Mouse (Mus musculus): Measurements from ENCODE around the gene Baiap2l2. TPM values are rescaled to one million over a fixed set of nuclear protein-coding genes. Genes with fewer than 3 reads are reported as not detected.
A peak's percentile ranks its signal among the peaks of the same experiment; 100 is the strongest.

The Baiap2l2 gene
- polyA plus RNA-seq, 1 experiment from 2014 or later: 7.3 TPM

DNA sequence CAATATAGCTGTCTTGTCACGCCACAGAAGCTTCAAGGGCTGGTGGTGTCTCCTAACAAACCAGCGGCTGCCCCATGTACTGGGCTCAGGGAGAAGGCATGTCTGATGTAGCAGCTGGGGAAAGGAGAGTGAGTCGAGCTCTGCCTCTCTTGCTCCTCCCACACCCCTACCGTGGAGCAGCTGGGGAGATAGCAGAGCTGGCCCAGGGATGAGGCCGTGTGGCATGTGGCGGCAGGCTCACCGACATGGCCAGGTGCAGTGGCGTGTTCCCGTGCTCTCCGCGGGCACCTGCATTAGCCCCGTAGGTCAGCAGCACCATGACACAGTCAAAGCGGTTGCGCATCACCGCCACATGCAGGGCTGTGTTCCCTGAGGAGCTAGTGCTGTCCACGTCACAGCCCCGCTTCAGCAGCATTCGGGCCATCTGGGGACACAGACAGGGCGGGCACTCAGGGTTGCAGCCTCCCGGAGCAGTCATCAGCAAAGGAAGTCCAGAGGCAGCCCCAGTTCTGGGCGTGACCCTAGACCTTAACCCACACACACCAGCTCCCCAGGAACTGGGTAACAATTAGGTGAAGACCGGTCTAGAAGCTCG, 20.8 kb upstream of the Baiap2l2 start:
- Histone ChIP-seq H3K4me1 (ENCODE audit: control insufficient read depth, insufficient read depth, low read length) (no peaks in the 10 kb centered on the region), H3K4me2 (ENCODE audit: low read depth, low read length) (no peak overlapping the region), H3K4me3 (replicated peaks; ENCODE audit: low read length) (no peak overlapping the region), H3K9me3 (replicated peaks; ENCODE audit: control insufficient read depth, low read length) (no peaks in the 10 kb centered on the region), H3K27me3 (ENCODE audit: control insufficient read depth, insufficient read depth, low read length) (no peaks in the 10 kb centered on the region), H3K27ac (ENCODE audit: low read length) (no peak overlapping the region), H3K9ac (ENCODE audit: low read length) (no peak overlapping the region), H3K36me3 (ENCODE audit: control insufficient read depth, insufficient read depth, low read length) (no peaks in the 10 kb centered on the region)
- 0 out of 2 replicates have a peak, but pooled peaks have one; percentile 21 for ATAC-seq (ENCODE audit: insufficient read depth, low FRiP score)
- 74% methylated on average over 23 of the region's 23 CpGs for WGBS

DNA sequence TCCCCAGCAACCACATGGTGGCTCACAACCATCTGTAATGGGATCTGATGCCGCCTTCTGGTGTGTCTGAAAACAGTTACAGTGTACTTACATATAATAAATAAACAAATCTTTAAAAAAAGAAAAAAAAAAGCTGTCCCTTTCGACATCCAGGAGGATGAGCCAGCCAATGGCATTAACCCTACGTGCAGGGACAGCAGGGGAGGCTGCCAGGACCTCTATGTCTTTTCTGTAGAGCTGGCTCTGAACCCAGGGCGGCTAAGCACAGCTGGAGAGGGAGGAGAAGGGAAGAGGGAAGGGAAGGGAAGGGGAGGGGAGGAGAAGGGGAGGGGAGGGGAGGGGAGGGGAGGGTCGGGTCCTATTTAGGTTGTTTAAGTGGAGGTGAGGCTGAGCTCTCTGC, 19.5 kb upstream of the Baiap2l2 start:
- no peak overlapping the region for H3K4me3 ChIP-seq (replicated peaks; ENCODE audit: low read length)
- H3K27ac ChIP-seq (ENCODE audit: low read length): no peak overlapping the region
- no peaks in the 10 kb centered on the region for H3K36me3 ChIP-seq (ENCODE audit: control insufficient read depth, insufficient read depth, low read length)
- H3K27me3 ChIP-seq (ENCODE audit: control insufficient read depth, insufficient read depth, low read length): no peaks in the 10 kb centered on the region
- no peak overlapping the region for H3K9ac ChIP-seq (ENCODE audit: low read length)
- H3K4me2 ChIP-seq (ENCODE audit: low read depth, low read length): no peak overlapping the region
- H3K9me3 ChIP-seq (replicated peaks; ENCODE audit: control insufficient read depth, low read length): no peaks in the 10 kb centered on the region
- no peak for ATAC-seq (ENCODE audit: insufficient read depth, low FRiP score)
- no peaks in the 10 kb centered on the region for H3K4me1 ChIP-seq (ENCODE audit: control insufficient read depth, insufficient read depth, low read length)
- 58% methylated on average over 4 of the region's 5 CpGs for WGBS

DNA sequence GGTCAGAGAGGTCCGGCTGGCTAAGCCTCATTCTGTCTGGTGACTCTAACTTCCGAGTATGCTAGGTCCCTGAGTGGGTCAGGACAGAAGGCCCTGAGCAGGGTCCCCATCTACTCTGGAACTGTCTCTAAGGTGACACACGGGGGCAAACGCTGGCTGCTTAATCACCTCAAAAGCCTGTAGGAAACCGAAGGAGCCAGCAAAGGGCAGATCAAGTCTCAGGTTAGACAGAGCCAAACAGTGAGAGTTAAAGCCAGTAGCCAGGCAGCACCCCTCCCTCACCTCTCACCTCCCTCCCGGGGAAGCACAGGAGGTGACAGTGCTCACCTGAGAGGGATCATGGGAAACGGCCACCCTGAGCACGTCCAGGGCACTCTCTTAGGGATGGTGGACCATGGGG, 18.4 kb upstream of the Baiap2l2 start:
- WGBS: 84% methylated on average over 8 of the region's 8 CpGs
- Histone ChIP-seq H3K27ac (ENCODE audit: low read length) (no peak overlapping the region), H3K36me3 (ENCODE audit: control insufficient read depth, insufficient read depth, low read length) (no peaks in the 10 kb centered on the region), H3K4me3 (replicated peaks; ENCODE audit: low read length) (no peak overlapping the region), H3K4me2 (ENCODE audit: low read depth, low read length) (no peak overlapping the region), H3K27me3 (ENCODE audit: control insufficient read depth, insufficient read depth, low read length) (no peaks in the 10 kb centered on the region), H3K4me1 (ENCODE audit: control insufficient read depth, insufficient read depth, low read length) (no peaks in the 10 kb centered on the region), H3K9me3 (replicated peaks; ENCODE audit: control insufficient read depth, low read length) (no peaks in the 10 kb centered on the region), H3K9ac (ENCODE audit: low read length) (no peak overlapping the region)
- ATAC-seq (ENCODE audit: insufficient read depth, low FRiP score): no peak

DNA sequence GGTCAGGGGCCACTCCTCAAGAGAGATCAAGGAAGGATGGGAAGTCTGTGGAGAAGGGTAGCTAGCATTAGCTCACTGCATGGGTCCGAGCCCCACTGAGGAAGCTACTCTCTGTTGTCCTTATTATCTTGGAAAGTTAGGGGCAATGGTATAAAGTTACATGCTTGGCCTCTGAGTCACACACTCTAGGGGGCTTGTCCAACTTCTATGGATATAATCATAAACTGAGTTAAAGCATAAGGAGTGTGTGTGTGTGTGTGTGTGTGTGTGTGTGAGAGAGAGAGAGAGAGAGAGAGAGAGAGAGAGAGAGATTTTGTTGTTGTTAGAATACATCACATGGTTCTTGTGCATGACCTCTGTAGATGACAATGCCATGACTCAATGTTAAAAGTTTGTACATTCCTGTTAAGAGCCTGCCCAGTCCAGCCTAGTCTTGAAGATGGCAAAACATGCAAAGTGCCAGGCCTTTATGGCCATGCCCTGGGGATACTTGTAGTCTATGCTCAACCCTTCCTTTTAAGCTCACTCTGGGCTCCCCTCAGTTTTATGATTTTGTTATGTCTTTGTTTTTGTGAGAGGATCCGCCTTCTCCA, 14.3 kb upstream of the Baiap2l2 start:
- no peaks in the 10 kb centered on the region for H3K27me3 ChIP-seq (ENCODE audit: control insufficient read depth, insufficient read depth, low read length)
- WGBS: 77% methylated on average over 2 of the region's 2 CpGs
- no peak overlapping the region for H3K4me2 ChIP-seq (ENCODE audit: low read depth, low read length)
- no peak overlapping the region for H3K27ac ChIP-seq (ENCODE audit: low read length)
- no peaks in the 10 kb centered on the region for H3K4me1 ChIP-seq (ENCODE audit: control insufficient read depth, insufficient read depth, low read length)
- H3K36me3 ChIP-seq (ENCODE audit: control insufficient read depth, insufficient read depth, low read length): no peaks in the 10 kb centered on the region
- ATAC-seq (ENCODE audit: insufficient read depth, low FRiP score): no peak
- H3K4me3 ChIP-seq (replicated peaks; ENCODE audit: low read length): no peak overlapping the region
- H3K9me3 ChIP-seq (replicated peaks; ENCODE audit: control insufficient read depth, low read length): no peaks in the 10 kb centered on the region
- no peak overlapping the region for H3K9ac ChIP-seq (ENCODE audit: low read length)

DNA sequence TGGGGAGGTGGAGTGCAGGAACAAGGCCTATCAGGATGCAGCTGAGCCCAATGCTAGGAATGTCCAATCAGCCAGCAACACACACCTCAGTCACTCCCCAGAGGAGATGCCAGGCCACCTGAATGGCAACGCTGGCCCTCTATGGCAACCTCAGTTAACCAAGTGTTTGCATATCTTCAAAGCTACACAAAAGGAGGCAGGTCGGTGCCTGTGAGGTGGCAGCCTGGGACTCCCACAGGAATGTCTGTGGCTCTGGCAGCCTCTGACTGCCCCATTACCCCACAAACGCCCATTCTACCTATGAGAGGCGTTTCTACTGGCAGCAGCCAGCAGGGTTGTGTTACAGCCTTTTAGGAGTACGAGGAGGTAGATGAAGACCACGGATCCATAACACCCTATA, 13.2 kb upstream of the Baiap2l2 start:
- WGBS: 66% methylated on average over 6 of the region's 6 CpGs
- Histone ChIP-seq H3K4me1 (ENCODE audit: control insufficient read depth, insufficient read depth, low read length) (no peaks in the 10 kb centered on the region), H3K4me2 (ENCODE audit: low read depth, low read length) (no peak overlapping the region), H3K9me3 (replicated peaks; ENCODE audit: control insufficient read depth, low read length) (no peaks in the 10 kb centered on the region), H3K4me3 (replicated peaks; ENCODE audit: low read length) (no peak overlapping the region), H3K36me3 (ENCODE audit: control insufficient read depth, insufficient read depth, low read length) (no peaks in the 10 kb centered on the region), H3K27me3 (ENCODE audit: control insufficient read depth, insufficient read depth, low read length) (no peaks in the 10 kb centered on the region), H3K27ac (ENCODE audit: low read length) (no peak overlapping the region), H3K9ac (ENCODE audit: low read length) (no peak overlapping the region)
- ATAC-seq (ENCODE audit: insufficient read depth, low FRiP score): no peak

DNA sequence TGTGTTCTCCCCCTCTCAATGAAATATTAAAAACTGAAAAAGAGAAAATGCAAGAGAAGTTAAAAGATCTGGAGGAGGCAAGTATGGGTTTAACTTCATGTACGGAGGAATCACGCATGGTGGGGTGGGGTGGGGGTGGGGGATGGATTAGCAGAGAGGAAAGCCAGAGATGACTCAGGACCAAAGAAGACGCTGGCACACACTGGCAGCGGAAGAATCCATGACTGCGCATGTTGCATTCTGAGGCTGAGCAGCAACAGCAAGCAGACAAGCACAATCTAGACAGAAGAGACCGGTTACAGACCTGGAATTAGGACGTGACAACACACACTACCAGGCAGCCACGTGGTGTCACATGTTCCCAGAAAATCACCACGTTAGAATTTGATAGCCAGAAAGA, 7.4 kb upstream of the Baiap2l2 start:
- no peak overlapping the region for H3K4me3 ChIP-seq (replicated peaks; ENCODE audit: low read length)
- ATAC-seq (ENCODE audit: insufficient read depth, low FRiP score): no peak
- no peaks in the 10 kb centered on the region for H3K27me3 ChIP-seq (ENCODE audit: control insufficient read depth, insufficient read depth, low read length)
- H3K9me3 ChIP-seq (replicated peaks; ENCODE audit: control insufficient read depth, low read length): no peaks in the 10 kb centered on the region
- WGBS: 84% methylated on average over 9 of the region's 9 CpGs
- no peak overlapping the region for H3K9ac ChIP-seq (ENCODE audit: low read length)
- H3K4me2 ChIP-seq (ENCODE audit: low read depth, low read length): no peak overlapping the region
- H3K4me1 ChIP-seq (ENCODE audit: control insufficient read depth, insufficient read depth, low read length): no peaks in the 10 kb centered on the region
- H3K27ac ChIP-seq (ENCODE audit: low read length): no peak overlapping the region
- H3K36me3 ChIP-seq (ENCODE audit: control insufficient read depth, insufficient read depth, low read length): no peaks in the 10 kb centered on the region

DNA sequence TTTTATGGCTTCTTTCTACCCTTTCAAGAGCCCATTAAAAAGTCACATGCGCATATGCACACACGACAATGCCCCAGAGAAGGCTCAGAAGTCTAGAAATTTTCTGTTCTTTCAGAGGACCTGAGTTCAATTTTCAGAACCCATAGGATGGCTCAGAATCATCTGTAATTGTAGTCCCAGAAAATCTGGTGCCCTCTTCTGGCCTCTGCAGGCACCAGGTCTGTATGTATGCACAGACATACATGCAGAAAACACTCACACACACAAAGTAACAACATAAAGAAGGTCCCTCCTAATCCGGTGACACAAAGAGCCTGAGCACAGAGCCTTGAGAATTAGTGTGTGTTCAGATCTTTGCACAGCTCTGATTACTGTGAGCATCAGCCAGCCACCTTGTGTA, 5.0 kb upstream of the Baiap2l2 start:
- no peak for ATAC-seq (ENCODE audit: insufficient read depth, low FRiP score)
- H3K4me1 ChIP-seq (ENCODE audit: control insufficient read depth, insufficient read depth, low read length): no peaks in the 10 kb centered on the region
- WGBS: 78% methylated on average over 3 of the region's 3 CpGs
- no peak overlapping the region for H3K27ac ChIP-seq (ENCODE audit: low read length)
- no peak overlapping the region for H3K9ac ChIP-seq (ENCODE audit: low read length)
- no peaks in the 10 kb centered on the region for H3K27me3 ChIP-seq (ENCODE audit: control insufficient read depth, insufficient read depth, low read length)
- H3K4me2 ChIP-seq (ENCODE audit: low read depth, low read length): no peak overlapping the region
- H3K9me3 ChIP-seq (replicated peaks; ENCODE audit: control insufficient read depth, low read length): no peaks in the 10 kb centered on the region
- no peaks in the 10 kb centered on the region for H3K36me3 ChIP-seq (ENCODE audit: control insufficient read depth, insufficient read depth, low read length)
- H3K4me3 ChIP-seq (replicated peaks; ENCODE audit: low read length): no peak overlapping the region

DNA sequence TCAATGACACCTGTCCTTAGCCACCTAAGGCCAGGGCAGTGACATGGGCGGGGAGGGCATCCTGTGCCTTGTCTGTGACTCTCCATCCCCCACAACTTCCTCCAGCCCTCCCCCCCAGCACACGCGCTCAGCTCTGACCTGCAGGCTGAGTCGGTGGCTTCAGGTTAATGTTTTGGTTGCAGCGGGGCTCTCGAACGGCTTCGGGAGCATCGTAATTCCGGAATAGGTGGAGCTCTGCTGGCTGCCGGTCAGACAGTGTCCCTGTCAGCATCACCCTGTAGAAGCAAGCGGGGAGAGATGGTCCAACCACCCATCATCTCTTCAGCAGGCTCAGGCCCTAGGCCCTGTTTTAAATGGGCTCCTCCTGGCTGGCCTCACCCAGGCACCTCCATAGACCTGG, 4.1 kb upstream of the Baiap2l2 start:
- no peak overlapping the region for H3K4me3 ChIP-seq (replicated peaks; ENCODE audit: low read length)
- no peaks in the 10 kb centered on the region for H3K36me3 ChIP-seq (ENCODE audit: control insufficient read depth, insufficient read depth, low read length)
- no peaks in the 10 kb centered on the region for H3K4me1 ChIP-seq (ENCODE audit: control insufficient read depth, insufficient read depth, low read length)
- no peak overlapping the region for H3K4me2 ChIP-seq (ENCODE audit: low read depth, low read length)
- no peak overlapping the region for H3K9ac ChIP-seq (ENCODE audit: low read length)
- no peak for ATAC-seq (ENCODE audit: insufficient read depth, low FRiP score)
- 78% methylated on average over 12 of the region's 12 CpGs for WGBS
- H3K27me3 ChIP-seq (ENCODE audit: control insufficient read depth, insufficient read depth, low read length): no peaks in the 10 kb centered on the region
- H3K9me3 ChIP-seq (replicated peaks; ENCODE audit: control insufficient read depth, low read length): no peaks in the 10 kb centered on the region
- H3K27ac ChIP-seq (ENCODE audit: low read length): no peak overlapping the region

DNA sequence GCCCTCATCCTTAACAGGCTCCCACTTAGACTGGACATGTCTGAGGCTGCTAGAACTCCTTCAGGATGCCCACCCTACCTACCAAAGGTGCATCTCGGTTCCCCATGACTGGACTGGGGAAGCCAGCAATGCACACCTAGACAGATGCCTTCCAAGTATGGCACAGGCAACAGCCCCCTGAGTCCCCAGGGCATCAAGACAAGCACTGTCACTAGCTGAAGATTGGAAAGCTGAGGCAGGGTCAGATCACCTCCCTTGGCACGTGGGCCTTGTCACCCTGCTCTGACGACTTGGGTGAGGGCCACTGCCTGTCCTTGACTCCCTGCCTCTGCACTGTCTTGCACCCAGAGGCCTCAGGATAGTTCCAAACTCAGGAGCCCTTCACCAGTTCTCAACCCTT, 3.0 kb upstream of the Baiap2l2 start:
- Histone ChIP-seq H3K4me3 (replicated peaks; ENCODE audit: low read length) (no peak overlapping the region), H3K27me3 (ENCODE audit: control insufficient read depth, insufficient read depth, low read length) (no peaks in the 10 kb centered on the region), H3K4me2 (ENCODE audit: low read depth, low read length) (no peak overlapping the region), H3K9me3 (replicated peaks; ENCODE audit: control insufficient read depth, low read length) (no peaks in the 10 kb centered on the region), H3K27ac (ENCODE audit: low read length) (peak overlapping the region; percentile 3; the same call in 1 of the 2 replicates), H3K36me3 (ENCODE audit: control insufficient read depth, insufficient read depth, low read length) (no peaks in the 10 kb centered on the region), H3K9ac (ENCODE audit: low read length) (no peak overlapping the region), H3K4me1 (ENCODE audit: control insufficient read depth, insufficient read depth, low read length) (no peaks in the 10 kb centered on the region)
- ATAC-seq (ENCODE audit: insufficient read depth, low FRiP score): no peak
- WGBS: 78% methylated on average over 3 of the region's 3 CpGs
